Mouse (Mus musculus) brain, embryonic 14.5 days (tissue): ENCODE results near the gene Agmo. TPM values are rescaled to one million over a fixed set of nuclear protein-coding genes. Genes with fewer than 3 reads are reported as not detected.
A peak's percentile ranks its signal among the peaks of the same experiment; 100 is the strongest.

Experiments used
- DNase-seq: peaks from one replicate; pipeline ENCODE4 v3.0.0-alpha.2; 2011; ENCODE audit warnings: low read depth
- CTCF ChIP-seq: fragments of 200-500 bp; IDR thresholded peaks from 2 replicates; pipeline ENCODE4 v1.5.1; 2012; ENCODE audit warnings: inconsistent platforms, mild to moderate bottlenecking, moderate library complexity, borderline replicate concordance; ENCODE audit not compliant: insufficient read depth, insufficient read length; ENCODE audit errors: extremely low read depth
- POLR2A ChIP-seq: fragments of 200-500 bp; IDR thresholded peaks from 2 replicates; pipeline ENCODE4 v1.6.1; 2012; ENCODE audit warnings: mild to moderate bottlenecking, inconsistent platforms, borderline replicate concordance; ENCODE audit not compliant: poor library complexity, insufficient read depth, insufficient read length, severe bottlenecking; ENCODE audit errors: extremely low read depth
- polyA plus RNA-seq: library from polyadenylated mRNA; depleted of rRNA; stranded (reverse); fragments of >200 nt; gene quantifications from 2 replicates; pipeline ENCODE4 v1.2.3, GENCODE M21; 2012

Gene Agmo
- polyA plus RNA-seq, 1 experiment, result 0.25 TPM

GRCm38 (mm10) chr12:37273964-37274657 is 32.7 kb downstream of the Agmo start:
- TF ChIP-seq CTCF (no peak), POLR2A (no peak)
- peak; percentile 22 for DNase-seq

GRCm38 (mm10) chr12:37274658-37275019 is 33.2 kb downstream of the Agmo start:
- peak; percentile 18 for DNase-seq
- TF ChIP-seq CTCF (no peak), POLR2A (no peak)

- TF ChIP-seq CTCF, result no peak
- TF ChIP-seq POLR2A, result no peak
- DNase-seq, result no peak
Measured at GRCm38 (mm10) chr12:37306956-37307466, 65.6 kb downstream of the Agmo start.

GRCm38 (mm10) chr12:37310786-37311185 is 69.3 kb downstream of the Agmo start:
- TF ChIP-seq POLR2A (no peak), CTCF (no peak)
- DNase-seq, result no peak

- no peak for DNase-seq
- TF ChIP-seq POLR2A, result no peak
- no peak for TF ChIP-seq CTCF
Measured at GRCm38 (mm10) chr12:37322860-37323259, 81.4 kb downstream of the Agmo start.

GRCm38 (mm10) chr12:37334987-37335386 is 93.5 kb downstream of the Agmo start:
- TF ChIP-seq POLR2A, result no peak

GRCm38 (mm10) chr12:37344225-37344624 is 102.8 kb downstream of the Agmo start:
- TF ChIP-seq POLR2A (no peak), CTCF (no peak)
- DNase-seq, result peak; percentile 77

More at GRCm38 (mm10) chr12:37334987-37335386, 93.5 kb downstream of the Agmo start:
- DNase-seq, result peak; percentile 76

- TF ChIP-seq POLR2A (no peak), CTCF (no peak)
- DNase-seq, result no peak
Measured at GRCm38 (mm10) chr12:37345696-37346095, 104.3 kb downstream of the Agmo start.

GRCm38 (mm10) chr12:37392316-37392715 is 150.9 kb downstream of the Agmo start:
- no peak for TF ChIP-seq POLR2A
- no peak for TF ChIP-seq CTCF
- no peak for DNase-seq

GRCm38 (mm10) chr12:37402541-37402940 is 161.1 kb downstream of the Agmo start:
- TF ChIP-seq CTCF (no peak), POLR2A (no peak)
- no peak for DNase-seq

GRCm38 (mm10) chr12:37426350-37426749 is 184.9 kb downstream of the Agmo start:
- TF ChIP-seq CTCF (no peak), POLR2A (no peak)

GRCm38 (mm10) chr12:37426750-37427149 is 185.3 kb downstream of the Agmo start:
- no peak for DNase-seq
- TF ChIP-seq CTCF (no peak), POLR2A (no peak)

More at GRCm38 (mm10) chr12:37426350-37426749, 184.9 kb downstream of the Agmo start:
- no peak for DNase-seq

- DNase-seq, result no peak
- TF ChIP-seq POLR2A (no peak), CTCF (no peak)
Measured at GRCm38 (mm10) chr12:37434466-37434865, 193.0 kb downstream of the Agmo start.
